8 mouse cellular contexts compared by ENCODE assay signal in genomic region chr7:127023896-127024690, GRCm38 (mm10). TPM values are rescaled to one million over a fixed set of nuclear protein-coding genes. Genes with fewer than 3 reads are reported as not detected.
A peak's percentile ranks its signal among the peaks of the same experiment; 100 is the strongest.
DNase-seq lines count a peak whose midpoint lies in the region; ATAC-seq and TF ChIP-seq lines count a peak whose summit lies in the region.
"Had no signal": no experiment of that assay in that cellular context is flagged by ENCODE, and none has a peak within 500 bp of the region (broad histone marks: within the 10 kb centered on the region; RNA-seq: fewer than 3 reads in every experiment).

No protein-coding gene starts in this region.

- peaks cover 22% of the 10 kb centered on the region for H3K4me1 ChIP-seq in lung, embryonic 14.5 days (ENCODE audit: insufficient read depth)
- peaks cover 18% of the 10 kb centered on the region for H3K4me1 ChIP-seq in embryonic facial prominence, embryonic 11.5 days (ENCODE audit: control insufficient read depth, insufficient read depth, low read length)
- peaks cover 70% of the 10 kb centered on the region for H3K4me1 ChIP-seq in hindbrain, embryonic 15.5 days (replicated peaks)

- H3K27me3 ChIP-seq in lung, embryonic 14.5 days (ENCODE audit: insufficient read depth, low read length), result no peaks in the 10 kb centered on the region
- no peaks in the 10 kb centered on the region for H3K27me3 ChIP-seq in embryonic facial prominence, embryonic 11.5 days (ENCODE audit: control insufficient read depth, insufficient read depth, low read length)
- no peaks in the 10 kb centered on the region for H3K27me3 ChIP-seq in hindbrain, embryonic 15.5 days
- H3K27me3 ChIP-seq in myocyte (ENCODE audit: control insufficient read depth, insufficient read depth, insufficient read length), result no peaks in the 10 kb centered on the region

- peak overlapping the region; percentile 88 for H3ac ChIP-seq in myocyte (ENCODE audit: control insufficient read depth, insufficient read length)

- TF ChIP-seq CTCF in lung, embryonic 14.5 days (IDR thresholded peaks at IDR 0.05; ENCODE audit: low read depth), result no peak

- no peaks in the 10 kb centered on the region for H3K9me3 ChIP-seq in lung, embryonic 14.5 days (ENCODE audit: low read depth, low read length)
- no peaks in the 10 kb centered on the region for H3K9me3 ChIP-seq in embryonic facial prominence, embryonic 11.5 days (replicated peaks; ENCODE audit: control insufficient read depth, low read length)
- no peaks in the 10 kb centered on the region for H3K9me3 ChIP-seq in hindbrain, embryonic 15.5 days

- H3K79me2 ChIP-seq in myocyte (ENCODE audit: control insufficient read depth, insufficient read depth), result peaks cover 20% of the 10 kb centered on the region

- no peak for DNase-seq in lung, embryonic 14.5 days
- DNase-seq in lung, adult 18-20 months, result no peak
- no peak for DNase-seq in embryonic facial prominence, embryonic 11.5 days (ENCODE audit: low spot score)
- no peak for DNase-seq in frontal cortex, postnatal 14 days (ENCODE audit: low spot score in 2 of 2)

- WGBS in lung, embryonic 14.5 days, result 15% methylated on average over 19 of the region's 19 CpGs
- WGBS in embryonic facial prominence, embryonic 11.5 days, result 34% methylated on average over 19 of the region's 19 CpGs
- WGBS in hindbrain, embryonic 15.5 days, result 22% methylated on average over 19 of the region's 19 CpGs

- peak overlapping the region; percentile 99 for H3K4me2 ChIP-seq in lung, embryonic 14.5 days
- H3K4me2 ChIP-seq in embryonic facial prominence, embryonic 11.5 days (ENCODE audit: low read depth, low read length), result peak overlapping the region; percentile 97
- peak overlapping the region; percentile 89 for H3K4me2 ChIP-seq in hindbrain, embryonic 15.5 days
- H3K4me2 ChIP-seq in myocyte (ENCODE audit: low read depth), result peak overlapping the region; percentile 99

- ATAC-seq in lung, embryonic 14.5 days (ENCODE audit: insufficient read depth), result no peak
- ATAC-seq in embryonic facial prominence, embryonic 11.5 days (replicated peaks; ENCODE audit: insufficient number of reproducible peaks, low FRiP score, low TSS enrichment, low read depth), result no peak
- no peak for ATAC-seq in hindbrain, embryonic 15.5 days (ENCODE audit: low FRiP score, low read depth)
- no peak for ATAC-seq in granulocyte monocyte progenitor cell, adult 5-6 weeks (replicated peaks; ENCODE audit: poor library complexity, severe bottlenecking)

- H3K9ac ChIP-seq in lung, embryonic 14.5 days, result peak overlapping the region; percentile 97
- H3K9ac ChIP-seq in embryonic facial prominence, embryonic 11.5 days (replicated peaks; ENCODE audit: low read length), result peak overlapping the region; percentile 100
- peak overlapping the region; percentile 89 for H3K9ac ChIP-seq in hindbrain, embryonic 15.5 days

- peak overlapping the region; percentile 99 for H3K27ac ChIP-seq in lung, embryonic 14.5 days (ENCODE audit: low read depth)
- H3K27ac ChIP-seq in embryonic facial prominence, embryonic 11.5 days (replicated peaks; ENCODE audit: low read depth, low read length), result no peak overlapping the region
- H3K27ac ChIP-seq in hindbrain, embryonic 15.5 days (replicated peaks), result peak overlapping the region; percentile 98

- no peak for TF ChIP-seq POLR2A in myocyte (IDR thresholded peaks at IDR 0.05; ENCODE audit: insufficient read length, low read depth)

- H3K4me3 ChIP-seq in lung, embryonic 14.5 days (ENCODE audit: low read depth, low read length), result peak overlapping the region; percentile 97
- H3K4me3 ChIP-seq in embryonic facial prominence, embryonic 11.5 days (ENCODE audit: low read depth, low read length), result peak overlapping the region; percentile 99
- peak overlapping the region; percentile 74 for H3K4me3 ChIP-seq in hindbrain, embryonic 15.5 days
- peak overlapping the region; percentile 67 for H3K4me3 ChIP-seq in myocyte

- peaks cover 53% of the 10 kb centered on the region for H3K36me3 ChIP-seq in lung, embryonic 14.5 days (ENCODE audit: insufficient read depth)
- H3K36me3 ChIP-seq in embryonic facial prominence, embryonic 11.5 days (replicated peaks; ENCODE audit: control insufficient read depth, insufficient read depth, low read depth, low read length), result peaks cover 6% of the 10 kb centered on the region
- H3K36me3 ChIP-seq in hindbrain, embryonic 15.5 days, result peaks cover 14% of the 10 kb centered on the region
- peaks cover 15% of the 10 kb centered on the region for H3K36me3 ChIP-seq in myocyte (ENCODE audit: control insufficient read depth, insufficient read depth)

TF ChIP-seq in myocyte, 11 proteins besides CTCF, POLR2A, EP300 and RAD21:
- TF ChIP-seq MAX (IDR thresholded peaks at IDR 0.05; ENCODE audit: low read depth) (no peak), MYOG (IDR thresholded peaks at IDR 0.05; ENCODE audit: control insufficient read depth in 1 of 3, insufficient read depth in 1 of 3, insufficient read length in 2 of 3, low read depth in 2 of 3) (no peak), POLR2AphosphoS2 (IDR thresholded peaks at IDR 0.05; ENCODE audit: insufficient read length, low read depth) (peak; percentile 61)

RNA-seq across cellular contexts. Expression of gene Maz, which starts 2.7 kb away (rescaled TPM):
- 74.3 and 90.8 TPM in 2 replicates for polyA plus RNA-seq in lung, embryonic 14.5 days (2014; fragmentation: Nextera tagmentation; extraction: Ambion mirVana)
- 63.1 and 66.4 TPM in 2 replicates for polyA plus RNA-seq in embryonic facial prominence, embryonic 11.5 days (2014; fragmentation: Nextera tagmentation; extraction: Ambion mirVana)
- 84.0 and 87.3 TPM in 2 replicates for polyA plus RNA-seq in hindbrain, embryonic 15.5 days (2015; fragmentation: Nextera tagmentation; extraction: Ambion mirVana)
- polyA plus RNA-seq in myocyte (2012; fragmentation: generic; extraction: Trizol), result 115 TPM
- total RNA-seq in granulocyte monocyte progenitor cell, adult 5-6 weeks (2014; fragmentation: Nextera tagmentation), result 143 and 169 TPM in 2 replicates
- total RNA-seq in granulocyte monocyte progenitor cell, adult 5-6 weeks (2017), result 52.5 and 77.5 TPM in 2 replicates

RNA-seq across cellular contexts. Expression of gene Prrt2, which starts 3.1 kb away (rescaled TPM):
- 4.7 and 5.9 TPM in 2 replicates for polyA plus RNA-seq in lung, embryonic 14.5 days (2014; fragmentation: Nextera tagmentation; extraction: Ambion mirVana)
- 7.6 and 7.7 TPM in 2 replicates for polyA plus RNA-seq in embryonic facial prominence, embryonic 11.5 days (2014; fragmentation: Nextera tagmentation; extraction: Ambion mirVana)
- polyA plus RNA-seq in hindbrain, embryonic 15.5 days (2015; fragmentation: Nextera tagmentation; extraction: Ambion mirVana), result 54.2 and 62.4 TPM in 2 replicates
- not detected for polyA plus RNA-seq in myocyte (2012; fragmentation: generic; extraction: Trizol)
- 1.8 and 6.9 TPM in 2 replicates for total RNA-seq in granulocyte monocyte progenitor cell, adult 5-6 weeks (2014; fragmentation: Nextera tagmentation)
- total RNA-seq in granulocyte monocyte progenitor cell, adult 5-6 weeks (2017), result 0.43 and 1.6 TPM in 2 replicates

RNA-seq across cellular contexts. Expression of gene Gm42742, which starts 3.2 kb away (rescaled TPM):
- 37.4 and 54.0 TPM in 2 replicates for polyA plus RNA-seq in lung, embryonic 14.5 days (2014; fragmentation: Nextera tagmentation; extraction: Ambion mirVana)
- polyA plus RNA-seq in embryonic facial prominence, embryonic 11.5 days (2014; fragmentation: Nextera tagmentation; extraction: Ambion mirVana), result 52.7 and 56.0 TPM in 2 replicates
- polyA plus RNA-seq in hindbrain, embryonic 15.5 days (2015; fragmentation: Nextera tagmentation; extraction: Ambion mirVana), result 63.3 and 77.5 TPM in 2 replicates
- 37.7 TPM for polyA plus RNA-seq in myocyte (2012; fragmentation: generic; extraction: Trizol)
- 2.3 and 28.3 TPM in 2 replicates for total RNA-seq in granulocyte monocyte progenitor cell, adult 5-6 weeks (2014; fragmentation: Nextera tagmentation)
- 32.7 and 35.4 TPM in 2 replicates for total RNA-seq in granulocyte monocyte progenitor cell, adult 5-6 weeks (2017)

RNA-seq across cellular contexts. Expression of gene Pagr1a, which starts 6.9 kb away (rescaled TPM):
- polyA plus RNA-seq in lung, embryonic 14.5 days (2014; fragmentation: Nextera tagmentation; extraction: Ambion mirVana), result 21.9 and 44.5 TPM in 2 replicates
- polyA plus RNA-seq in embryonic facial prominence, embryonic 11.5 days (2014; fragmentation: Nextera tagmentation; extraction: Ambion mirVana), result 53.4 and 75.3 TPM in 2 replicates
- 28.1 and 46.9 TPM in 2 replicates for polyA plus RNA-seq in hindbrain, embryonic 15.5 days (2015; fragmentation: Nextera tagmentation; extraction: Ambion mirVana)
- 8.1 TPM for polyA plus RNA-seq in myocyte (2012; fragmentation: generic; extraction: Trizol)
- total RNA-seq in granulocyte monocyte progenitor cell, adult 5-6 weeks (2014; fragmentation: Nextera tagmentation), result 17.5 and 50.8 TPM in 2 replicates
- 3.4 and 27.2 TPM in 2 replicates for total RNA-seq in granulocyte monocyte progenitor cell, adult 5-6 weeks (2017)
- total RNA-seq: common myeloid progenitor, adult 5-6 weeks had no signal

RNA-seq across cellular contexts. Expression of gene Pagr1b, which starts 7.8 kb away (rescaled TPM):
- 0.85 TPM in 1 of 2 replicates, not detected in the other for polyA plus RNA-seq in lung, embryonic 14.5 days (2014; fragmentation: Nextera tagmentation; extraction: Ambion mirVana)
- 0.32 and 0.53 TPM in 2 replicates for polyA plus RNA-seq in embryonic facial prominence, embryonic 11.5 days (2014; fragmentation: Nextera tagmentation; extraction: Ambion mirVana)
- polyA plus RNA-seq in hindbrain, embryonic 15.5 days (2015; fragmentation: Nextera tagmentation; extraction: Ambion mirVana), result 0.28 TPM in 1 of 2 replicates, not detected in the other
- polyA plus RNA-seq in myocyte (2012; fragmentation: generic; extraction: Trizol), result 0.95 TPM
- total RNA-seq in granulocyte monocyte progenitor cell, adult 5-6 weeks (2014; fragmentation: Nextera tagmentation), result not detected in 2 replicates
- total RNA-seq in granulocyte monocyte progenitor cell, adult 5-6 weeks (2017), result 10.5 TPM in 1 of 2 replicates, not detected in the other
- total RNA-seq: common myeloid progenitor, adult 5-6 weeks had no signal
